Mouse (Mus musculus): ENCODE measurements around the gene Phgdh. TPM values are rescaled to one million over a fixed set of nuclear protein-coding genes. Genes with fewer than 3 reads are reported as not detected.

Phgdh gene
- polyA plus RNA-seq, 1 experiment from 2014 or later: 156 TPM

GRCm38 (mm10) chr3:98280933-98281678, 58.7 kb downstream of the Phgdh start:
- Histone ChIP-seq H3K27ac (replicated peaks) (no peak overlapping the region), H3K9ac (replicated peaks) (no peak overlapping the region), H3K36me3 (no peaks in the 10 kb centered on the region), H3K4me2 (peak overlapping the region; percentile 11), H3K27me3 (replicated peaks) (no peaks in the 10 kb centered on the region), H3K4me1 (0 out of 2 replicates have a peak, but pooled peaks cover 8% of the 10 kb centered on the region), H3K4me3 (replicated peaks) (no peak overlapping the region), H3K9me3 (replicated peaks) (no peaks in the 10 kb centered on the region)
- peak; percentile 92 for ATAC-seq (ENCODE audit: low FRiP score)
- WGBS: 45% methylated on average over 12 of the region's 12 CpGs

GRCm38 (mm10) chr3:98280204-98280932, 59.4 kb downstream of the Phgdh start, which contains the start of gene Hmgcs2:
Gene Hmgcs2, plus strand, starts transcription at chr3:98280435.
- H3K9me3 ChIP-seq (replicated peaks): no peaks in the 10 kb centered on the region
- 67% methylated on average over 14 of the region's 14 CpGs for WGBS
- peak; percentile 53; the same call in 1 of the 2 replicates for ATAC-seq (ENCODE audit: low FRiP score)
- H3K27ac ChIP-seq (replicated peaks): no peak within 1 kb of the TSS
- H3K9ac ChIP-seq (replicated peaks): no peak within 1 kb of the TSS
- H3K4me2 ChIP-seq: peak within 1 kb of the TSS; percentile 11
- H3K4me3 ChIP-seq (replicated peaks): no peak within 1 kb of the TSS
- 0 out of 2 replicates have a peak, but pooled peaks cover 8% of the 10 kb centered on the region for H3K4me1 ChIP-seq
- H3K36me3 ChIP-seq: no peaks in the 10 kb centered on the region
- H3K27me3 ChIP-seq (replicated peaks): no peaks in the 10 kb centered on the region

DNA sequence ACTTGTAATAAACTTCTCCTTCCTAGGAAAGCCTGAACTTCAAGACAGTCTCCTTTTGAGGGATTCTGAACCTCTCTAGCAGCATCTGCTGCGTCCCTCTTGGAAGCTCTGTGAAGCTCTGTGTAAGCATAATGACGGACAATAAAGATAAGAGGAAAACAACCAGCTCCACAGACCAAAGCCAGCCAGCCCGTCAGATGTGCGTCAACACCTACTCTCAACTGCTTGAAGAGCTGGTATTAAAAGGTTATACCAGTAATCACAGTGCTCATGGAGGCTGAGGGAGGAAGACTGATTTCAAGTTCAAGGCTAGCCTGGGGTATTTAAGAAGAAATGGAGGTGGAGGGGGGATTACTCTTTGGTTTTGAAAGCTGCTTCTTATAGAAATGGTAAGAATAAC, 60.1 kb downstream of the Phgdh start:
- WGBS: 49% methylated on average over 4 of the region's 4 CpGs
- no peak overlapping the region for H3K9ac ChIP-seq (replicated peaks)
- H3K27me3 ChIP-seq (replicated peaks): no peaks in the 10 kb centered on the region
- H3K9me3 ChIP-seq (replicated peaks): no peaks in the 10 kb centered on the region
- H3K4me2 ChIP-seq: no peak overlapping the region
- H3K36me3 ChIP-seq: no peaks in the 10 kb centered on the region
- H3K4me3 ChIP-seq (replicated peaks): no peak overlapping the region
- no peak for ATAC-seq (ENCODE audit: low FRiP score)
- 0 out of 2 replicates have a peak, but pooled peaks cover 8% of the 10 kb centered on the region for H3K4me1 ChIP-seq
- H3K27ac ChIP-seq (replicated peaks): no peak overlapping the region

DNA sequence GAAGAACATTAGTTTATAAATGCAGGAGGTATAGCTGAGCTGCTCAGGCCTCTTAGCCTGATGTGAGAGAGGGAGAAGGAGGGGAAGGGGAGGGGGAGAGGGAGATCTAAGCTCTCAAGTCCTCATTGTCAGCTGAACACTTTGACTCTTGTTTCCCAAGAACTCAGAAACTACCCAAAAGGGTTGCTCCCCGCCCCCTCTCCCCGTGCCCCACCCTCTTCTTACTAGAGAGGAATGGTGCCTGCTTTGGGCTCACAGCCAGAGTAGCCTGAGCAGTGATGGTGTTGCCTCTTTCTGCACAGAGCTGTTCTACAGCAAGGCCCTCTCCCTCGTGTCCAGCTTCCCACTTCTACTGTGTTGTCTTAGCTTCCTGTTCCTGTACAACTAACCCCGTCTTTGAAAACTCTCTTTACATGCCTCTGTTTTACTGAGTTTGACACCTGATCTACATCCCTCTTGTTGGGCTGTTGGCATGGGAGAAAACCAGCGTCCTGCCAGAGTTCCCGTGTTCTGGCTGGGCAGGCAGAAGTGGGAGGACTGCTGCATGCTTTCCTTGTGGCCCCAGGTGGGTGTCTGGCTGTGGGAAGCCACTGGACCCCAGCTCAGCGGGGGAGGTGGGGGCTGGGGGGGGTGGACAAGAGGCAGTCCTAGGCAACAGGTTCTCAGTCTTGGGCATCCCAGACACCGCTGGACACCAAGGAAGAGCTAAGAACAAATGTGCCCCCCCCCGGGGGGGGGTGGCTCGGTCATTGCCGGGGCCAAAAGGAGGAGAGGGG, 66.0 kb downstream of the Phgdh start:
- no peaks in the 10 kb centered on the region for H3K9me3 ChIP-seq (replicated peaks)
- H3K36me3 ChIP-seq: no peaks in the 10 kb centered on the region
- WGBS: 65% methylated on average over 11 of the region's 11 CpGs
- H3K4me2 ChIP-seq: no peak overlapping the region
- no peak overlapping the region for H3K9ac ChIP-seq (replicated peaks)
- ATAC-seq (ENCODE audit: low FRiP score): no peak
- H3K4me3 ChIP-seq (replicated peaks): no peak overlapping the region
- H3K27me3 ChIP-seq (replicated peaks): no peaks in the 10 kb centered on the region
- H3K4me1 ChIP-seq: no peaks in the 10 kb centered on the region
- no peak overlapping the region for H3K27ac ChIP-seq (replicated peaks)

DNA sequence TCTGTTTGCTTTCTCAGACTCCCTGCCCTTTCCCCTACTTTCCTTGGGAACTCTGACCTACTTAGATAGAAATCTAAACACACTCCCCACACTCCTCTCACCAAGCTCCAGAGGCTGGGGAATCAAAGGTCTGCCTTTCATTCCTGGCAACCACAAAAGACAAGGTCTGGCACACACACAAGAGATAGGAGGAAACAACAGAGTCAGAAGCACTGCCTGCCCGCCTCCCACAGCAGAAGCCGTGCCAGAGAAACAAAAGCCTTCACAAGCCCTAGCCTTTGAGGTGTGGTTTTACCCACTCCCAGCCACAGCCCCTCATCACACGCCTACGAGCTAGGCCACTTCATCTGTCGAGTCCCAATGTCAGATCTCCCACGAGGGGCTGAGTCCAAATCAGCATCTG, 72.5 kb downstream of the Phgdh start:
- Histone ChIP-seq H3K4me3 (replicated peaks) (no peak overlapping the region), H3K4me2 (no peak overlapping the region), H3K36me3 (no peaks in the 10 kb centered on the region), H3K27me3 (replicated peaks) (no peaks in the 10 kb centered on the region), H3K27ac (replicated peaks) (no peak overlapping the region), H3K9ac (replicated peaks) (no peak overlapping the region), H3K4me1 (0 out of 2 replicates have a peak, but pooled peaks cover 3% of the 10 kb centered on the region), H3K9me3 (replicated peaks) (no peaks in the 10 kb centered on the region)
- WGBS: 19% methylated on average over 6 of the region's 6 CpGs
- ATAC-seq (ENCODE audit: low FRiP score): no peak

Other genes starting within 250 kb of the Phgdh start
- gene Adam30, start 179.4 kb downstream of the Phgdh start, polyA plus RNA-seq (2015; fragmentation: Nextera tagmentation; extraction: Ambion mirVana): not detected in 2 replicates
- 0.47 TPM in 1 of 2 replicates, not detected in the other for gene Reg4, start 117.8 kb downstream of the Phgdh start, polyA plus RNA-seq (2015; fragmentation: Nextera tagmentation; extraction: Ambion mirVana)
- gene Hmgcs2, start 59.6 kb downstream of the Phgdh start, polyA plus RNA-seq (2015; fragmentation: Nextera tagmentation; extraction: Ambion mirVana): 15.3 and 17.7 TPM in 2 replicates
- gene Zfp697, start 42.5 kb upstream of the Phgdh start, polyA plus RNA-seq (2015; fragmentation: Nextera tagmentation; extraction: Ambion mirVana): 15.8 and 17.0 TPM in 2 replicates
- gene Gm4450, start 117.1 kb upstream of the Phgdh start, polyA plus RNA-seq (2015; fragmentation: Nextera tagmentation; extraction: Ambion mirVana): not detected in 2 replicates
- gene Hsd3b4, start 170.5 kb upstream of the Phgdh start, polyA plus RNA-seq (2015; fragmentation: Nextera tagmentation; extraction: Ambion mirVana): not detected in 2 replicates
- gene Gm10681, start 248.8 kb upstream of the Phgdh start, polyA plus RNA-seq (2015; fragmentation: Nextera tagmentation; extraction: Ambion mirVana): 0.12 TPM in 1 of 2 replicates, not detected in the other